Mouse (Mus musculus): Measurements from ENCODE around the gene Tmem167. TPM values are rescaled to one million over a fixed set of nuclear protein-coding genes. Genes with fewer than 3 reads are reported as not detected.

Tmem167 gene
- polyA plus RNA-seq, 1 experiment from 2014 or later, result 43.1 TPM

- no peak overlapping the region for H3K4me3 ChIP-seq
- no peaks in the 10 kb centered on the region; the same call in 1 of the 2 replicates for H3K27me3 ChIP-seq (replicated peaks)
- H3K9ac ChIP-seq, result no peak overlapping the region
- H3K9me3 ChIP-seq, result no peaks in the 10 kb centered on the region
- H3K36me3 ChIP-seq (replicated peaks), result no peaks in the 10 kb centered on the region
- WGBS, result 78% methylated on average over 6 of the region's 6 CpGs
- H3K4me1 ChIP-seq, result no peaks in the 10 kb centered on the region
- ATAC-seq (replicated peaks), result no peak
- no peak overlapping the region for H3K4me2 ChIP-seq
- no peak overlapping the region for H3K27ac ChIP-seq
These were observed 102.9 kb downstream of the Tmem167 start for GRCm38 (mm10) chr13:90191794-90192193.

Other genes with a start within 250 kb of the Tmem167 start
- 13.2 and 15.1 TPM in 2 replicates for gene Xrcc4, start 485 bp downstream of the Tmem167 start, polyA plus RNA-seq (2015; fragmentation: Nextera tagmentation; extraction: Ambion mirVana)

All from midbrain, embryonic 15.5 days (tissue).